8 mouse cellular contexts compared by ENCODE assay signal in the genomic region with DNA sequence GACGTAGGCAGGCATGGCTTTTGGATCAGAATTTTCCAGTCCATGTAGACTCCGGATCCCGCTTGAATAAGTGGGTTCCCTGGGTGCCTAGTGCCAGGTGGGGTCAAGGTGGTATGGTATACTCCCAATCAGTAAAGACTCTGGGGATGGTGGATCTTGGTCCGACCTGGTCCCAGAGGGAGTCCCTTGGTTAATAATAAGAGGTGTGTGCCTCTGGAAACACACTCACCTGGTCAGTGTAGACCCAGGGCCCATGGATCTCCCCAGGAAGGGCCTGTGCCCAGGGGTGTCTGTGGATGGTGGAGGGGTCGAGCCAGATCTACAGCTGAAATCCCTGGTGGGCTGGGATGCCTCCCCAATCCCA. TPM values are rescaled to one million over a fixed set of nuclear protein-coding genes. Genes with fewer than 3 reads are reported as not detected.
DNase-seq lines count a peak whose midpoint lies in the region; ATAC-seq and TF ChIP-seq lines count a peak whose summit lies in the region.

No protein-coding gene starts in this region.

- WGBS in limb, embryonic 15.5 days = 38% methylated on average over 5 of the region's 5 CpGs
- 40% methylated on average over 5 of the region's 5 CpGs for WGBS in stomach, embryonic 16.5 days

- no peak for DNase-seq in gastrocnemius, adult 2 months
- no peak for DNase-seq in gastrocnemius, postnatal 14 days
- DNase-seq in testis, postnatal 14 days (ENCODE audit: low spot score) = no peak
- no peak for DNase-seq in layer of hippocampus, adult 9-10 months (ENCODE audit: low spot score)
- no peak for DNase-seq in right cerebral cortex, postnatal 25 days

- intact Hi-C loops in gastrocnemius, adult 2 months (cut with DNase I) = loop anchor here (1.0 kb wide), 1 partner anchor 60 kb away; no protein-coding TSS in a partner anchor
- intact Hi-C loops in gastrocnemius, postnatal 14 days (cut with DNase I; ENCODE audit: low total_unique reads) = no loop called here

- H3K27ac ChIP-seq in gastrocnemius, adult 2 months = peak overlapping the region; percentile 97
- H3K27ac ChIP-seq in testis, adult 2 months (ENCODE audit: control insufficient read depth, insufficient read depth, low read depth, low read length) = peak overlapping the region; percentile 73
- H3K27ac ChIP-seq in limb, embryonic 15.5 days = peak overlapping the region; percentile 94
- H3K27ac ChIP-seq in stomach, embryonic 16.5 days (ENCODE audit: low read length) = peak overlapping the region; percentile 85

- TF ChIP-seq POLR2A in testis, adult 2 months (IDR thresholded peaks at IDR 0.05; ENCODE audit: control insufficient read depth, low read depth, low read length) = no peak

- H3K4me2 ChIP-seq in limb, embryonic 15.5 days = peak overlapping the region; percentile 86
- H3K4me2 ChIP-seq in stomach, embryonic 16.5 days (ENCODE audit: low read depth, low read length) = peak overlapping the region; percentile 90

- peak overlapping the region; percentile 85 for H3K9ac ChIP-seq in limb, embryonic 15.5 days
- peak overlapping the region; percentile 96 for H3K9ac ChIP-seq in stomach, embryonic 16.5 days (ENCODE audit: low read length)

- peak overlapping the region; percentile 93 for H3K4me3 ChIP-seq in gastrocnemius, adult 2 months
- H3K4me3 ChIP-seq in testis, adult 2 months (ENCODE audit: control insufficient read depth, low read depth, low read length) = peak overlapping the region; percentile 88
- H3K4me3 ChIP-seq in limb, embryonic 15.5 days = peak overlapping the region; percentile 79
- H3K4me3 ChIP-seq in stomach, embryonic 16.5 days (replicated peaks; ENCODE audit: low read length) = peak overlapping the region; percentile 92

- ATAC-seq in limb, embryonic 15.5 days (ENCODE audit: insufficient number of reproducible peaks, low FRiP score, low TSS enrichment, low read depth) = no peak
- ATAC-seq in stomach, embryonic 16.5 days (ENCODE audit: insufficient read depth, low FRiP score) = no peak

- H3K4me1 ChIP-seq in testis, adult 2 months (ENCODE audit: control insufficient read depth, insufficient read depth, low read length) = peaks cover 12% of the 10 kb centered on the region
- H3K4me1 ChIP-seq in limb, embryonic 15.5 days = peaks cover 22% of the 10 kb centered on the region
- peaks cover 17% of the 10 kb centered on the region for H3K4me1 ChIP-seq in stomach, embryonic 16.5 days (ENCODE audit: control insufficient read depth, insufficient read depth, low read length)

- H3K27me3 ChIP-seq in testis, adult 2 months (ENCODE audit: control insufficient read depth, insufficient read depth, low read length) = no peaks in the 10 kb centered on the region
- no peaks in the 10 kb centered on the region for H3K27me3 ChIP-seq in limb, embryonic 15.5 days
- H3K27me3 ChIP-seq in stomach, embryonic 16.5 days (ENCODE audit: control insufficient read depth, insufficient read depth, low read length) = no peaks in the 10 kb centered on the region

- peaks cover 3% of the 10 kb centered on the region; the same call in 1 of the 2 replicates for H3K36me3 ChIP-seq in testis, adult 2 months (ENCODE audit: control insufficient read depth, insufficient read depth, low read length)
- peaks cover 38% of the 10 kb centered on the region for H3K36me3 ChIP-seq in limb, embryonic 15.5 days
- peaks cover 7% of the 10 kb centered on the region for H3K36me3 ChIP-seq in stomach, embryonic 16.5 days (ENCODE audit: control insufficient read depth, insufficient read depth, low read length)

- TF ChIP-seq CTCF in gastrocnemius, adult 2 months (IDR thresholded peaks at IDR 0.05) = no peak
- no peak for TF ChIP-seq CTCF in testis, adult 2 months (IDR thresholded peaks at IDR 0.05; ENCODE audit: control insufficient read depth, insufficient read depth, insufficient replicate concordance, low read depth, low read length)

- no peaks in the 10 kb centered on the region for H3K9me3 ChIP-seq in limb, embryonic 15.5 days
- H3K9me3 ChIP-seq in stomach, embryonic 16.5 days (replicated peaks; ENCODE audit: control insufficient read depth, low read length) = no peaks in the 10 kb centered on the region

RNA-seq across cellular contexts. Expression of a gene that starts 0.7 kb away (rescaled TPM):
- total RNA-seq in gastrocnemius, adult 2 months (2021) = 1 to 10 TPM; 5.5 to 5.9 TPM
- total RNA-seq in gastrocnemius, postnatal 14 days (2021) = 1 to 10 TPM; 4.0 to 5.7 TPM
- polyA plus RNA-seq in testis, adult 2 months (2012; rRNA removed) = 5.4 and 6.2 TPM in 2 replicates
- polyA plus RNA-seq in limb, embryonic 15.5 days (2015; fragmentation: Nextera tagmentation; extraction: Ambion mirVana) = 28.0 and 30.7 TPM in 2 replicates
- polyA plus RNA-seq in stomach, embryonic 16.5 days (2015; fragmentation: Nextera tagmentation; extraction: Ambion mirVana) = 26.3 and 26.5 TPM in 2 replicates

RNA-seq across cellular contexts. Expression of a gene that starts 0.8 kb away (rescaled TPM):
- total RNA-seq in gastrocnemius, adult 2 months (2021) = 100 to 1,000 TPM; 107 to 113 TPM
- total RNA-seq in gastrocnemius, postnatal 14 days (2021) = 10 to 100 TPM; 58.2 to 61.7 TPM
- polyA plus RNA-seq in testis, adult 2 months (2012; rRNA removed) = 529 TPM in 2 replicates
- polyA plus RNA-seq in limb, embryonic 15.5 days (2015; fragmentation: Nextera tagmentation; extraction: Ambion mirVana) = 33.9 TPM in 2 replicates
- polyA plus RNA-seq in stomach, embryonic 16.5 days (2015; fragmentation: Nextera tagmentation; extraction: Ambion mirVana) = 28.4 TPM in 2 replicates

RNA-seq across cellular contexts. Expression of a gene that starts 11.0 kb away (rescaled TPM):
- 10 to 100 TPM; 18.9 to 20.4 TPM for total RNA-seq in gastrocnemius, adult 2 months (2021)
- 10 to 100 TPM; 25.2 to 26.4 TPM for total RNA-seq in gastrocnemius, postnatal 14 days (2021)
- polyA plus RNA-seq in testis, adult 2 months (2012; rRNA removed) = 34.2 and 36.6 TPM in 2 replicates
- polyA plus RNA-seq in limb, embryonic 15.5 days (2015; fragmentation: Nextera tagmentation; extraction: Ambion mirVana) = 28.3 and 29.5 TPM in 2 replicates
- polyA plus RNA-seq in stomach, embryonic 16.5 days (2015; fragmentation: Nextera tagmentation; extraction: Ambion mirVana) = 23.2 and 27.7 TPM in 2 replicates

RNA-seq across cellular contexts. Expression of a gene that starts 19.4 kb away (rescaled TPM):
- 1 to 10 TPM; 1.0 to 1.5 TPM for total RNA-seq in gastrocnemius, adult 2 months (2021)
- 1 to 10 TPM; 4.5 to 4.8 TPM for total RNA-seq in gastrocnemius, postnatal 14 days (2021)
- 117 and 129 TPM in 2 replicates for polyA plus RNA-seq in testis, adult 2 months (2012; rRNA removed)
- 16.7 and 19.0 TPM in 2 replicates for polyA plus RNA-seq in limb, embryonic 15.5 days (2015; fragmentation: Nextera tagmentation; extraction: Ambion mirVana)
- 18.2 and 20.1 TPM in 2 replicates for polyA plus RNA-seq in stomach, embryonic 16.5 days (2015; fragmentation: Nextera tagmentation; extraction: Ambion mirVana)

RNA-seq across cellular contexts. Expression of a gene that starts 19.4 kb away (rescaled TPM):
- 10 to 100 TPM; 18.8 to 20.2 TPM for total RNA-seq in gastrocnemius, adult 2 months (2021)
- 10 to 100 TPM; 27.2 to 28.2 TPM for total RNA-seq in gastrocnemius, postnatal 14 days (2021)
- 205 and 207 TPM in 2 replicates for polyA plus RNA-seq in testis, adult 2 months (2012; rRNA removed)
- polyA plus RNA-seq in limb, embryonic 15.5 days (2015; fragmentation: Nextera tagmentation; extraction: Ambion mirVana) = 119 TPM in 2 replicates
- polyA plus RNA-seq in stomach, embryonic 16.5 days (2015; fragmentation: Nextera tagmentation; extraction: Ambion mirVana) = 109 and 115 TPM in 2 replicates

Comparison
In these comparisons a context has a peak if more than half of its experiments do, and no peak if none do; other contexts are left out.
1. RNA of a gene that starts 0.8 kb away (polyA plus RNA-seq): 529 TPM in testis, adult 2 months; 33.9 TPM in limb, embryonic 15.5 days and 28.4 TPM in stomach, embryonic 16.5 days; every median in the first group is over 10 times any median in the second.
2. Peak in every context shown above with its lines, with median percentiles within 50 percentile points of each other: H3K27ac ChIP-seq and H3K4me3 ChIP-seq.